Mouse (Mus musculus) neural tube, embryonic 14.5 days (tissue): ENCODE measurements around the gene Supt3. TPM values are rescaled to one million over a fixed set of nuclear protein-coding genes. Genes with fewer than 3 reads are reported as not detected.

Experiments
- ATAC-seq: fragments of 200-750 bp; cut with Nextera tagmentation; 2 replicates; pipeline ENCODE4 v1.8.0; 2017; ENCODE audit warnings: low read depth, mild to moderate bottlenecking, moderate TSS enrichment, moderate library complexity
- H3K27ac ChIP-seq: fragments of 300-500 bp; sonication (generic); 2 replicates; pipeline ENCODE4 v1.5.1; 2014; ENCODE audit warnings: low read depth, mild to moderate bottlenecking, control low read depth, low read length, moderate library complexity, mixed read lengths
- H3K27me3 ChIP-seq: fragments of 300-500 bp; sonication (generic); 2 replicates; pipeline ENCODE4 v1.6.1; 2014; ENCODE audit warnings: low read length; ENCODE audit not compliant: control insufficient read depth, insufficient read depth
- H3K36me3 ChIP-seq: fragments of 300-500 bp; sonication (generic); 2 replicates; pipeline ENCODE4 v1.6.1; 2014; ENCODE audit warnings: low read length, mixed read lengths; ENCODE audit not compliant: control insufficient read depth, insufficient read depth
- H3K4me1 ChIP-seq: fragments of 300-500 bp; sonication (generic); 2 replicates; pipeline ENCODE4 v1.6.1; 2014; ENCODE audit warnings: low read length; ENCODE audit not compliant: control insufficient read depth, insufficient read depth
- H3K4me2 ChIP-seq: fragments of 300-500 bp; sonication (generic); 2 replicates; pipeline ENCODE4 v1.6.1; 2014; ENCODE audit warnings: mild to moderate bottlenecking, low read depth, low read length, control low read depth
- H3K4me3 ChIP-seq: fragments of 300-500 bp; sonication (generic); 2 replicates; pipeline ENCODE4 v1.5.1; 2014; ENCODE audit warnings: low read depth, low read length, control low read depth, mixed read lengths
- H3K9ac ChIP-seq: fragments of 300-500 bp; sonication (generic); replicated peaks from 2 replicates; pipeline ENCODE4 v1.6.1; 2014; ENCODE audit warnings: low read depth, mild to moderate bottlenecking, control low read depth, low read length, mixed read lengths
- H3K9me3 ChIP-seq: fragments of 300-500 bp; sonication (generic); 2 replicates; pipeline ENCODE4 v1.6.1; 2016; ENCODE audit warnings: low read length; ENCODE audit not compliant: control insufficient read depth
- WGBS: fragments of 180-500 bp; shearing (Covaris S2); extraction: QIAGEN DNeasy Blood & Tissue Kit; methylation state at CpG from one replicate; pipeline ENCODE4 v1.1.7; 2014; 5-methylcytosine and 5-hydroxymethylcytosine counted together
- polyA plus RNA-seq: library from polyadenylated mRNA; unstranded; fragments of >200 nt; fragmentation: Nextera tagmentation; extraction: Ambion mirVana; gene quantifications from 2 replicates; pipeline ENCODE4 v1.2.1, GENCODE M21; 2014

Supt3 gene
- polyA plus RNA-seq, 1 experiment from 2014 or later = 27.5 TPM

- H3K4me1 ChIP-seq = no peaks in the 10 kb centered on the region
- no peaks in the 10 kb centered on the region for H3K36me3 ChIP-seq
- WGBS = 90% methylated on average over 5 of the region's 5 CpGs
- H3K27ac ChIP-seq = no peak overlapping the region
- H3K9ac ChIP-seq = no peak overlapping the region
- no peak for ATAC-seq
- no peaks in the 10 kb centered on the region for H3K9me3 ChIP-seq
- H3K4me2 ChIP-seq = no peak overlapping the region
- no peaks in the 10 kb centered on the region for H3K27me3 ChIP-seq
- H3K4me3 ChIP-seq = no peak overlapping the region
These were observed 309.4 kb downstream of the Supt3 start for GRCm38 (mm10) chr17:45086361-45086760.

- Histone ChIP-seq H3K4me2 (no peak overlapping the region), H3K27me3 (no peaks in the 10 kb centered on the region), H3K36me3 (no peaks in the 10 kb centered on the region), H3K9me3 (no peaks in the 10 kb centered on the region), H3K27ac (no peak overlapping the region), H3K4me3 (no peak overlapping the region), H3K9ac (no peak overlapping the region), H3K4me1 (no peaks in the 10 kb centered on the region)
- ATAC-seq = no peak
- 85% methylated on average over 5 of the region's 5 CpGs for WGBS
These were observed 310.1 kb downstream of the Supt3 start for GRCm38 (mm10) chr17:45087022-45087421.

- Histone ChIP-seq H3K4me1 (no peaks in the 10 kb centered on the region), H3K4me2 (no peak overlapping the region), H3K27me3 (no peaks in the 10 kb centered on the region), H3K4me3 (no peak overlapping the region), H3K9ac (no peak overlapping the region), H3K9me3 (no peaks in the 10 kb centered on the region), H3K36me3 (no peaks in the 10 kb centered on the region), H3K27ac (no peak overlapping the region)
- no peak for ATAC-seq
- 92% methylated on average over 7 of the region's 7 CpGs for WGBS
These were observed 324.1 kb downstream of the Supt3 start for GRCm38 (mm10) chr17:45101064-45101463.

- H3K27ac ChIP-seq = no peak overlapping the region
- H3K27me3 ChIP-seq = no peaks in the 10 kb centered on the region
- H3K9ac ChIP-seq = no peak overlapping the region
- no peak for ATAC-seq
- H3K4me1 ChIP-seq = peaks cover 3% of the 10 kb centered on the region; the same call in 1 of the 2 replicates
- no peak overlapping the region for H3K4me3 ChIP-seq
- WGBS = 82% methylated on average over 3 of the region's 3 CpGs
- H3K4me2 ChIP-seq = no peak overlapping the region
- no peaks in the 10 kb centered on the region for H3K36me3 ChIP-seq
- no peaks in the 10 kb centered on the region for H3K9me3 ChIP-seq
These were observed 338.4 kb downstream of the Supt3 start for GRCm38 (mm10) chr17:45115386-45115785.

GRCm38 (mm10) chr17:45118565-45119471 is 341.9 kb downstream of the Supt3 start:
- ATAC-seq = peak; percentile 85
- H3K27ac ChIP-seq = no peak overlapping the region; the same call in 1 of the 2 replicates
- H3K27me3 ChIP-seq = no peaks in the 10 kb centered on the region
- no peak overlapping the region for H3K4me3 ChIP-seq
- WGBS = 7% methylated on average over 12 of the region's 12 CpGs
- H3K4me1 ChIP-seq = peaks cover 3% of the 10 kb centered on the region; the same call in 1 of the 2 replicates
- no peaks in the 10 kb centered on the region for H3K9me3 ChIP-seq
- H3K4me2 ChIP-seq = no peak overlapping the region
- H3K9ac ChIP-seq = no peak overlapping the region; the same call in 1 of the 2 replicates
- H3K36me3 ChIP-seq = no peaks in the 10 kb centered on the region

GRCm38 (mm10) chr17:45119609-45120201 is 342.8 kb downstream of the Supt3 start:
- Histone ChIP-seq H3K4me1 (peaks cover 3% of the 10 kb centered on the region; the same call in 1 of the 2 replicates), H3K27me3 (no peaks in the 10 kb centered on the region), H3K4me3 (no peak overlapping the region), H3K9me3 (no peaks in the 10 kb centered on the region), H3K9ac (no peak overlapping the region), H3K4me2 (no peak overlapping the region), H3K36me3 (no peaks in the 10 kb centered on the region), H3K27ac (no peak overlapping the region; the same call in 1 of the 2 replicates)
- no peak for ATAC-seq
- WGBS = 69% methylated on average over 18 of the region's 18 CpGs

- Histone ChIP-seq H3K9ac (no peak overlapping the region), H3K27me3 (no peaks in the 10 kb centered on the region)
These were observed 346.9 kb downstream of the Supt3 start for GRCm38 (mm10) chr17:45123856-45124255.

GRCm38 (mm10) chr17:45128611-45129010 is 351.7 kb downstream of the Supt3 start:
- no peak overlapping the region for H3K4me3 ChIP-seq
- H3K4me2 ChIP-seq = no peak overlapping the region
- H3K9me3 ChIP-seq = no peaks in the 10 kb centered on the region
- 94% methylated on average over 4 of the region's 4 CpGs for WGBS
- no peak overlapping the region for H3K27ac ChIP-seq
- no peaks in the 10 kb centered on the region for H3K27me3 ChIP-seq
- no peaks in the 10 kb centered on the region for H3K36me3 ChIP-seq
- H3K4me1 ChIP-seq = no peaks in the 10 kb centered on the region
- no peak for ATAC-seq
- no peak overlapping the region for H3K9ac ChIP-seq

More at GRCm38 (mm10) chr17:45123856-45124255, 346.9 kb downstream of the Supt3 start:
- Histone ChIP-seq H3K27ac (no peak overlapping the region), H3K4me1 (peaks cover 3% of the 10 kb centered on the region; the same call in 1 of the 2 replicates), H3K4me3 (no peak overlapping the region), H3K36me3 (no peaks in the 10 kb centered on the region), H3K9me3 (no peaks in the 10 kb centered on the region), H3K4me2 (no peak overlapping the region)
- WGBS = 94% methylated on average over 3 of the region's 3 CpGs
- ATAC-seq = no peak
